Mouse (Mus musculus): ENCODE data around the gene Ptch2.

Gene Ptch2

GRCm38 (mm10) chr4:117105127-117105526, 9.3 kb downstream of the Ptch2 start:
- no peak for DNase-seq

GRCm38 (mm10) chr4:117107813-117108523, 12.1 kb downstream of the Ptch2 start:
- DNase-seq = no peak

DNA sequence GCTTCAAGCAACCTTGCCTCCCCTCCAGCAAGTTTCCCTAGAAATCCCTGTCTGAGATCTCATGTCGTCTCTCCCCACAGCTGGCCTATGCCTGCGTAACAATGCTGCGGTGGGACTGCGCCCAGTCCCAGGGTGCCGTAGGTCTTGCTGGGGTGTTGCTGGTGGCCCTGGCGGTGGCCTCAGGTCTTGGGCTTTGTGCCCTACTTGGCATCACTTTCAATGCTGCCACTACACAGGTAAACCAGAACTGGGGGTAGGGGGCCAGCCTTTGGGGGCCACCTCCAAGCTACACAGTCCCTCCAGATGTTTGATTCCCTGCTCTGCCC, 12.6 kb downstream of the Ptch2 start:
- DNase-seq = no peak

GRCm38 (mm10) chr4:117109330-117109729, 13.5 kb downstream of the Ptch2 start:
- DNase-seq = no peak

GRCm38 (mm10) chr4:117110249-117110648, 14.4 kb downstream of the Ptch2 start:
- DNase-seq = no peak

GRCm38 (mm10) chr4:117110985-117111384, 15.1 kb downstream of the Ptch2 start:
- DNase-seq = no peak

GRCm38 (mm10) chr4:117113237-117113636, 17.4 kb downstream of the Ptch2 start:
- no peak for DNase-seq

DNA sequence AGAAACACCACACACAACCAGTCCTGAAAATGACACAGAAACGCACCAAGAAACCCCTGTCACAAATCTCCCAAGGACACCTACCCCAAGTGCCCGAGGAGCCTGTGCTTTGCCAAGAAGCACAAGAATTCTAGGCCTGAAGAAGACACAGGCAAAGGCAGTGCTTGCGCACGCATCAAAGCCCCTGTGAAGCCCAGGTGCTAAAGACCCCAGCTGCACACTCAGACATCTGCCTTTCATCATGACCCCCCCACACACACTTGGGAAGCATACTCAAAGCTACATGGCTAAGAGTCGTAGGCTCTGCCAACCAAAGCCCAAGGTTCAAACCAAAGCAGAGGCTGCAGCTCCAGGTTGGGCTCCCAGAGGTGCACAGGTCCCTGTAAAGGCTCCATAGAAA, 19.7 kb downstream of the Ptch2 start:
- DNase-seq = no peak

DNA sequence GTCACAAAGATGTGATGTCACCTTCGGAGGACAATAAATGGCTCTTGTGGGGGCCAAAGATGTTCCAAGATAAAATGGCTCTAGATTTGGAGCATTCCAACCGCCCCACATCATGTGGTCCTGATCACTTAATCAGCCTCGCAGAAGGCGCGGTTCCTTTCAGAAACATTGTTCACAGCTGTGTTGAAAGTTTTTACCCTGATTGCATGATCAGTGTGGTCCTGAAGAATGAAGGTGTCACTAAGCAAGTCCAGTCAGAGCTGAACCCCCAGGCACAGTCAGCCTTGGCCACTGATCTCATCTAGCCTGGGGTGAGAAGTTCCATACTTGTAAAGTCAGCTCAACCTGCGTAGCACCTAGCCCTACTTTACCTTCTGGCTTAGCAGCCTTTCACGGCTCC, 22.1 kb downstream of the Ptch2 start:
- no peak for DNase-seq

DNA sequence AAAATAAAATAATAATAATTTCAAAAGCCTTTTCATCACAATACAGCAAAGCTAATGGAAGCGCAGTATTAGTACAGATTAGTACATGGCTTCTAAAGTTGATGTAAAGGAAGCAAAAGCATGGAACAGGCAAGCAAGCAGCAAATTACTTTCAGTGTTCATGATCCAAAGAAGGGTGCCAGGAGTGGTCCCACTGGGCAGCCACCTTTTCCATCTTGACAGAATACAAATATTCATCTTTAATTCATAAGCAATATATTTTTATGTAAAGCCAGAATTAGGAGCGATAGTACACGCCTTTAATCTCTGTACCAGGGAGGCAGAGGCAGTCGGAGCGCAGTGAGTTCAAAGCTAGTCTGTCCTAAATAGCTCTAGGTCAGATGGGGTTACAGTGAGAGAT, 23.8 kb downstream of the Ptch2 start:
- DNase-seq = no peak

DNA sequence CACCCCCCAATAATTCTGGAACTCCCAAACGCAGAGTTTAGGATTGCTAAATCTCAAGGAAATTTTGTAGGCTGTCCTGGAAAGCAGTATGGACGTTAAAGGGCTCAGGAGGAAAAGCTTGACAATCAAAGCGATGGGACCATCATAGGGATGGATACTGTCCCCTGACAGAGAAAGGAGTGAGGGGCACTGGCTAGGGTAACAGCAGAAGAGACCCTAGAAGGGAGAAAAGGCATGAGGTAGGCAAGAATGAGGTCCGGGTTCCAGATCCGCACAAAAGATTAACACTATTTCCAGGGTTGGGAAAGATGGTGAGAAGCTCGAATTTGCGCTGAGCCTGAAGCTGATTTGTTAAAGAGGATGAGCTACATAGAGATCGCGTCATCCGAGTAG, 24.2 kb downstream of the Ptch2 start:
- no peak for DNase-seq

DNA sequence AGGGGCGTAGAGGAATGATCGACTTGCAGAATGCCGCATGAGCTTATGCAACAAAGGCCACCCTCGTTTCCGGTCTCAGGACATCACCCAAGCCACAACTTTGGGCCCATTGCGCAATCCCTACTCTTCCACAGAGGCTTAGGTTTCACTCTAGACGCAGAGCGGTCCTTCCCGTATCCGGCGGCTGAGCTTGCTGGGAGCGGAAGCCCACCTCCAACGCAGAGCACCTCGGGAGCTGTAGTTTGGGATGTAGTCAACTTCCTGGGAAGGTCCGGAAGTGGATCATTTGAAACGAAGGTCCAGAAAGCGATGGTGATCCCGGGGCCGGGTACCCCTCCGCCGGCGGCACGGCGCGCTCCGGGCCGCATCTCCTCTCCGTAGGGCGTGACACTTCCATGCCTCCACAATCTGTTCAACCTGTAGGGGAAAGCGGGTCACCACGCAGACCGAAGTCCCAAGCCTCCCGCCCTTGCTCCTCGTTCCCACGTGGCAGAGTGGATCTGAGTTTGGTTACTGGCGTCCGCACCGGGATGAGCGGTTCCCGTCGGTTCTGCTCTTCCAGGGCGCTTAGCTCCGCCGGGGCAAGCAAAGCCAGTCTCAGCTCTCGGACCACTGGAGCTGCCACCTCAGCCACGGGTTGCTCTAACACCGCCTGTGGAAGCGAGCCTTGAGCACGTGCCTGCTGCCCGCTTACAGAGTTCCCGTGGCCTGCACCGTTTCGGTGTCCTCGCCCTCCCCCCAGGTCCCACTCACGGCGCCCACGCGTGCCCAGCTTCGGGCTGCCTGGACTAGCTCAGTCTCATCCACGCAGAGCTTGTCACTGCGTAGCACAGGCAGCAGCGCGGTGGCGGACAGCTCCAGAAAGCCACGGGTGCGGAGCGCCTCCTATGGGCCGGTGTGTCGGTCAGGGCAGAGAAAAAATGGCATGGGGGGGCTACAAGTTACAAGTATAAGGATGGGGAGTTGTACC, 24.9 kb downstream of the Ptch2 start:
- peak; percentile 98 for DNase-seq

- DNase-seq = no peak
These were observed 26.3 kb downstream of the Ptch2 start for GRCm38 (mm10) chr4:117122209-117122608.

GRCm38 (mm10) chr4:117123546-117124217, 27.8 kb downstream of the Ptch2 start:
- no peak for DNase-seq

DNA sequence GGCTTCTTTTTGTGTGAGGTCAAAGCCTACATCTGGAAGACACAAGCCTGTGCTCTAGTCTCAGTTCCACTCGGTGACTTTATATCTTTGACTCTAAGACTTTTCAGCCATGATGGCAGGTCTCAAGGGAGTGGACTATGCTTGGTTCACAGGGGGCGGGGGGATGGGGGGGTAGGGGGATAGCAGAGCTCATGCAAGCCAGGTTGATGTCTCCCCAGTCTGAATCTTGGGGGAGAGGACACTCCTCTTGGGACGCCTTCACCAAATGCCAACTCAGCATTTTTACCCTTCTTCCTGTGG, 28.3 kb downstream of the Ptch2 start:
- no peak for DNase-seq

GRCm38 (mm10) chr4:117124518-117125347, 28.9 kb downstream of the Ptch2 start:
- no peak for DNase-seq

GRCm38 (mm10) chr4:117125348-117125909, 29.6 kb downstream of the Ptch2 start, which contains the start of gene Btbd19:
TSS of gene Btbd19 (minus strand) at chr4:117125725.
- DNase-seq = peak; percentile 70

GRCm38 (mm10) chr4:117125910-117126674, 30.2 kb downstream of the Ptch2 start:
- DNase-seq = peak; percentile 55

- DNase-seq = no peak
These were observed 30.9 kb downstream of the Ptch2 start, which contains the start of gene Tctex1d4 for GRCm38 (mm10) chr4:117126675-117127290. TSS of gene Tctex1d4 (plus strand) at chr4:117126794.

GRCm38 (mm10) chr4:117127991-117128686, 32.3 kb downstream of the Ptch2 start:
- no peak for DNase-seq
